Mouse (Mus musculus): Measurements from ENCODE around the gene Tnxb.

The Tnxb gene

DNA sequence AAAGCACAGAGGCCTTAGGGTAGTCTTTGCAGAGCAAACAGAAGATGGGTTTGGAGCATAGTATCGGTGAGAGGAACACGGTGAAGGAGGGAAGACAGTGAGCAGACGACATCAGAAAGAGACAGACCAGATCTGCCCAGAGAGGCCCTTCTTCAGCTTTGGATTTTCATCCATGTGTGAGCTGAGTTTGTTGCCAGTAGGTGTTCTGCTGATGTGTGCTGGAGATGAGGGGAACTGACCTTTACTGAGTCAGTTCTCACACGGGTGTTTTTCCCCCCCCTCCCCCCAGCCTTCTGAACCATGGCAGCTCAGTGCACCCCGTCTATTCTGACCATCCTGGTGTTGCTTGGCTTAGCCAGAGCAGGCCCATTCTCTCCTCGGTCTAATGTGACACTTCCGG, at the start of gene Tnxb:
Tnxb (plus strand) TSS at position 301 of the 400 bp plus-strand sequence.
- DNase-seq = no peak

DNA sequence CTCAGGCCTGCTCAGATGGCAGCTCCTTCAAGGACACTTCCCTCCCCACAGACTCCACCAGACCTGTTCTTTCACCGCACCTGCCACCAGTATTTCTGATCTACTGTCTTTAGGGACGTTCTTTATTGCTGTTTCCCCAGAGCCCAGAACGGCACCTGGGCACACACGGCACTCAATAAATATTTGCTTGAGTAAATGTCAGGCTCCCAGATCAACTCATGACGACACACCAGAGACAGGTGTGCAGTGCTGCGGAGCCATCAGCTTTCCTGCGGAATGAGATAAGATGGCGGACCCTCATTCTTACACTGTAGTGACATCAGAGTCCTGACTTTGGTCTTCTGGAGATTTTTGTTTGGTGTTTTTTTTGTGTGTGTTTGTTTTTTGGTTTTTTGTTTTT, 49.3 kb upstream of the Tnxb start:
- no peak for DNase-seq

DNA sequence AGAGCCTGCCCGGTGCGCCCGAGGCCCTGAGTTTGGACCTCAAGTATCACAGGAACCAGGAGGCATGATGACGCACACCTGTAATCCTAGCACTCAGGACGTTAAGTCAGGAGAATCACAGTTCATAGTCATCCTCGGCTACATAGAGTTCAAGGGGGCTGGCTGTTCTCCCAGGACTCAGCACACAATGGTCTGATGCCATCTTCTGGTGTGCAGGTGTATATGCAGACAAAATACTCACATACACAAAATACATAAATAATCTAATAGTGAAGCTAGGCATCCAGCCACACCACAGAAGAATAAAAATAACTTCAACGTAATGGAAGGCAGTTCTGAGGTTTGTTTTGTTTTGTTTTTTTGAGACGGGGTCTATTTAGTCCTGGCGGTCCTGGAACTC, 47.2 kb upstream of the Tnxb start:
- no peak for DNase-seq

DNA sequence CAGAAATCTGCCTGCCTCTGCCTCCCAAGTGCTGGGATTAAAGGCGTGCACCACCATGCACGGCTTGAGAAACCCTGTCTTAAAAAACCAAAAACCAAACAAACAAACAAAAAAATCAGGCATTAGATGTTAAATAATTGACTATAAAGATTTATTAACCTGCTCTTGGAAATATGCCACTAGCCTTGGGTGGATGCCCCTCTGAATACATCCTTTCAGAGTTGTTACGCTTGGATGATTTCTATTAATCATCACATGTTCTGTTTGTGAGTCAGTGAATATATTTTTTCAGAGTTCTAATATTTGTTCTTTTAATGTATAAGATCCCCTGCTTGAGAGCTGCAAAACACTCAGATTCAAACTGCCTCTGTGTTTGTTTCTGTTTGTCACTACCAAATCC, 45.4 kb upstream of the Tnxb start:
- DNase-seq = no peak

DNA sequence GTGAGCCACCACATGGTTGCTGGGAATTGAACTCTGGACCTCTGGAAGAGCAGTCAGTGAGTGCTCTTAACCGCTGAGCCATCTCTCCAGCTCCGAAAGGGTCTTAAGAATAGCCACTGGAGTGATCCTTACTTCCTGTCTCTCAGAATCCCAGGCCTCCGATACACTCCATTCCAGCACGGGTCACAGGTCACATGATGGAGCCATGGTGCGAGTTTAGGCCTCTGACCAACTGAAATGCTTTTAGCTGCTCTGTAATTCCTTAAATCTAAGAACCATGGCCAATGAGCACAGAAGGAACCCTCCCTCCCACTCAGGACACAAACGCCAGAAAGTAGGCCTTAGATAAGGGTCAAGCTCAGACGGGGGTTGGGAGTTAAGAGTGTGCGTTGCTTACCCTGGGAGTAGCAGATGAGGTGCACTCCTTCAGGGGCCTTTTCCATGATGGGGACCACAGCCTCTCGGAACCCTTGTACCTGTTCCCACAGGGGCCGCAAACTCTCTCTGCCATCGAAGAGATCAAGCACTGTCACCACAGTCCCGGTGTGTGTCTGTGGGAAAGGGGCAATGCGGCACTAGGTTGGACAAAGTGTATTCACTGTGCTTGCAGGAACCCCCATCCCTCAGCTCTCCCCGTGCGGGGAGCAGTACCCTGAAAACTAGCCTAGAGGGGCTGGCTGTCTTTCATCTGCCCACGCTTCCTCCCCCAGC, 44.1 kb upstream of the Tnxb start:
- no peak for DNase-seq

DNA sequence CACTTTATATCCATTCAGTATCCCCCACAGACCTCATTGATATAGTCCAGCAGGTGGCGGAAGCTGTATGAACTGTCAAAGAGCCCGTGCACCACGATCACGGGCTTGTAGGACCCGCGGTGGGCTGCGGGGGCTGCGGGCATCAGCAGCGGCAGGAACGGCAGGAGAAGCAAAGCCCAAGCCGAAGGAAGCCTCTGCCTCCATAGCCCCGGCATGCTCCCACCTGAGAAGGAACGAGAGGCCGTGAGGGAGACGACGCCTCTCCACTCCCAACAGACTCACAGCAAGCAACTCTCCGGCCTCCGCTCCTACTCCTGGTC, 43.6 kb upstream of the Tnxb start:
- peak; percentile 43 for DNase-seq

DNA sequence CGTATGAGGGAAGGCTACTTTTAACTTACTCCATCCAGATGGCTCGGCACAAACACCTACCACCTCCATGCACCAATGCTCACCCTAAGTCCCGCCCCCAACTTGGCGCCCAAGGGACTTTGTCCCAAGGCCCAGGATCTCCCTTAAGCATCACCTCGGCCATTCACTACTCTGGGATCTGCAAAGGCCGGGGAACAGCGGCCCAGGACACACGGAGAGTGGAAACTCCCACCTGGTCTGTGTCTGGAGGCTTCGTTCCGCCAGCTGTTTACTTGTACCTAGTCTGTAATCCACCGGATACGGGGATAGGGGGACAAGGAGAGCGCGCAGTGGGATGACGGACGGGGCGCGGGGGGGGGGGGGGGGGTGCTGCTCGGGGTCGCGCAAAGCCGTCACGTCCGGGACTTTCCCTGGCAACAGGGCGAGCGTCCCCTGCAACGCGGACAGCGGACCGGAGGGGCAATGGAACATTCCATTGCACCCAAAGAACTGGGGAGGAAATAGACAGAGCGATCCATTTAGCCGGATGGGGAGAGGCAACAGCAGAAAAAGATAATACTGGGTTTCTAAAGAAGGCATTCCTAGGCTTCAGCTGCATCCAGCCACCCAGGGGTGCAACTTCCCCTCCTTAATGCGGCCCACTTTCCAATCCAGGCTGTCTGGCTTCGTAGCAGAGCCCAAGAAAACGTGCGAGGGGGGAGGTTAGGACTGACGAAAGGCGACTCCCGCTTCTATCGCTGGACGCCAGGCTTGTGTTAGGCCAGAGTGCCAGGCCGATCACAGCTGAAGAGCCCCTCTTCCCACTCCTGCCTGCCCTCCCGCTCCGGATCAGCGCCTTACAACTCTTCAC, 43.0 kb upstream of the Tnxb start:
- DNase-seq = peak; percentile 84

DNA sequence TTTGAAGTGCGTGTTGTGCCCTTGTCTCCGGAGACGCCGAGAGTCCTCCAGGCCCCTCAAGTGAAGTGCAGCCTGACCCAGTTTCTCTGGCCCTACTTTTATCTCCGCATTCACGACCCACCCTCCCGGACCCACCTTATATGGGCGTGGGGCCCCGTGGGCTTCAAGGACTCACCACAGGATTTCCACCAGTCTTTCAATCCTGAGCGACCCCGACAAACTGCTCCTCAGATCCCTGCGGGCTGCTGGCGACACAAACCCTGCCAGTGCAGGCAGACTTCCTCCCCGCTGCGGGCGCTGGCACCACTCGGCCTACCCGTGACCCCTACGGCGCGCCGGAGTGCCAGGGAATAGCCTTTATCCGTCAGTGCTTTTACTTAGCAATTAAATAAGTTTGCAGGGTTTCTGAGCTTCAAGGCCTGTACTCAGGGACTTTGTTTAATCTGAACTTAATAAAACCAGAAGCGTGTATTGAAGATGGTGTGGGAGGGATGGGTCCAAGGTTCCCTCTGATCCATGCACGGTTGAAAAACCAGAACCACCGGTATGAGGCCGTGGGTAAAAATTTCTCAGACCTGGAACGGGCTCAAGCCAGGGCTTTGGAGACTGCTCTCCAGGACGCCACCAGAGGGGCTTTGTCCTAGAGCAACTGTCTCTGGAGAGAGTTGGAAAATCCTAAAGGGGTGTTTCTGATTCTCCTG, 42.2 kb upstream of the Tnxb start, which contains the start of gene Ppt2:
Ppt2 (minus strand) TSS at position 568 of the 701 bp plus-strand sequence.
- peak; percentile 79 for DNase-seq

DNA sequence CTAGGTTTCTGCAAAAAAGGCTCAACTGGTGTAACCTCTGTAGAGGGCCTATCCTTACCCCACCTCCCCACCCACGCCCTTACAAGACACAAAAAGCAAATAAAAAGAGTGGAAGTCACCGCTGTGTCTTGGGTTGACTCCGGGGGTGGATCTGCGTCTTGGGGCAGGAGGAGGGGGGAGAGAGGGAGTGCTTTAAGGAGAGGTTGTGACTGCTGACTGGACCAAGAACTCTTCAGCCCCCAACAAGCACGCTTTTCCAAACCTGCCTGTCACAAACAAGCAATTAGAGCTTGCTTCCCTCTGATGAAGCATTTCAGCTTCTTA, 41.7 kb upstream of the Tnxb start:
- DNase-seq = no peak

DNA sequence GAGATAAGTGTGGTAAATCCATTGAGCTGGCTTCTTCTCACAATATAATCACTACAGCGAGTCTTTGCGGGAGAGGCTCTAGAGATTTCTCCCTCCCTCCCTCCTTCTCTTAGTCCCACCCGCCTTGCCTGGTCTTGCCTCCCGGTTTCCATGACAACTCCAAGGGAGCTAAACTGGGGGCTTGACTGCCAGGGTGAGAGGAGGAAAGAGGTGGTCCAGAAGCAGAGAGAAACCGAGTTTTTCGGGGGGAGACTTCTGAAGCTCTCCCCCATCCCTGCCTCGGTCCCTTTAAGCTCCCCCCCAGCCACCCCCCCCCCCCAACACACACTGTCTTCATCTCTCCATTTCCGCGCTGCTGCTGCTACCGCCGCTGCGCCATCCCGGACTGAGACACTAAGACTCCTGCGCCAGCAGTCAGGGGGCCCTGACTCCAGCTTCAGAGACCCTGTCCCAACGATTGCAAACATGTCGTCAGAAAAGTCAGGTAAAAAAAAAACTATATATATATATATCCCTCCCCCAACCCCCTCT, 41.0 kb upstream of the Tnxb start, which contains the start of gene Prrt1:
Prrt1 (plus strand) TSS at position 313 of the 531 bp plus-strand sequence.
- DNase-seq = peak; percentile 59

DNA sequence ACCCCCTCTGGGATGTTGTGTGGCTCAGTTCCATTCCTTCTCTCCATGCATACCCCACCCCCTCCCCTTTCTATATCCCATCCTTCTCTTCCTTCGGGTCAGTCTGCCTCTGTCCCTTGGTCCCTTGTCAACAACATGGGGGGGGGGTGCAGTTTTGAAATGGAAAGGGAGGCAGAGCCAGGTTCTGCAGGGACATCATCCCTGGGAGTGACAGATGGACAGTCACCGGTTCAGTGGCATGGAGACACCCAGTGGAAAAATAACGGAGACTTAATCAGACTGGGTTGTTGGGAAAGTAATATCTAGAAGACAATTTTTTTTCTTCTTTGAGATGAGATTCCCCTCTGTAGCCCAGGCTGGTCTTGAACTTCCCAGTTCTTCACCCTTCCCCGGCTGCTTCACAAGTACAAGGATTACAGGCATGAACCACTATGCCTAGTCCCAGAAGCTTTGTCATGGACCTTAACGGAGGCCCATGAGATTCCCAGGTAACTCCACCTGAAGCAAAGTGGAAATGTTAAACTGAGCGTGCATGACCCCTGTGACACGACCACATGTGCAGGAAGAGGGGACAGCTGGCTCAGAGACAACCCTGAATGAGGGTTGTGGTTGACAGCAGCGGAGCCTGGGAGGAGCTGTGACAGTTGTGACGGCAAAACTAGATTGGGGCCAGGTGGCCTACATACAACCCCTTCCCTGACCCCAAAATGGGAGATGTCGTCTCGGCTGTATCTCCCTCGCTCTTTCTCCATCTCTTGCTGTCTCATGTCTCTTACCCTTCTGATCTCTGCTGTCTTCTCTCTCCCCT, 40.3 kb upstream of the Tnxb start:
- peak; percentile 61 for DNase-seq

DNA sequence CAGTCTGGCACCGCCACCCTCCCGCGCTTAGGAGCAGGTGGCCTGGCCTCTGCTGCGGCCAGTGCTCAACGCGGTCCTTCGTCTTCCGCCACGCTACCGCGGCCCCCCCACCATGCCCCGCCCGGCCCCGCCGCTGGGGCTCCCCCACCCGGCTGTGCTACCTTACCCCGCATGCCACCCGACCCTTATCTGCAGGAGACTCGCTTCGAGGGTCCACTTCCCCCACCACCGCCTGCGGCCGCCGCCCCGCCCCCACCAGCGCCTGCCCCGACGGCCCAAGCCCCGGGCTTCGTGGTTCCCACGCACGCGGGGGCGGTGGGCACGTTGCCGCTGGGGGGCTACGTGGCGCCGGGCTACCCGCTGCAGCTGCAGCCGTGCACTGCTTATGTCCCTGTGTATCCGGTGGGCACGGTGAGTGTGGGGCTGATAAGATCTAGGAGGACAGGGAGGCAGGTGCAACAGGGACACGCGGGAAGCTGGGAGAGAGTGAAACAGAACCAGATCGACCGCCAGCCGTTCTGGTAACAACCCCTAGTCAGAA, 39.5 kb upstream of the Tnxb start:
- DNase-seq = peak; percentile 60

DNA sequence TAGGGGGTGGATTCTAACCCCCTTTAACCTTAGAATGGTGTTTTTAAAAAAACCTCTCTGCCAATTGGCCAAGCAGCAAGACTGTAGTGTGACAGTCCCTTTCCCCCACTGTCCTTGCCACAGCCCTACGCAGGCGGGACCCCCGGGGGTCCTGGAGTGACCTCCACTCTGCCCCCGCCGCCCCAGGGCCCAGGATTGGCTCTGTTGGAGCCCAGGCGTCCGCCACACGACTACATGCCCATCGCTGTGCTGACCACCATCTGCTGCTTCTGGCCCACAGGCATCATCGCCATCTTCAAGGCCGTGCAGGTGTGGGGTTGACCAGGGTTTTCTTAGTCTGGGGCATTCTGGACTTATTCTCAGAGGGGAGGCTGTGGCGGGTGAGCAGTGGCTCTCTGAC, 38.7 kb upstream of the Tnxb start:
- DNase-seq = peak; percentile 65

DNA sequence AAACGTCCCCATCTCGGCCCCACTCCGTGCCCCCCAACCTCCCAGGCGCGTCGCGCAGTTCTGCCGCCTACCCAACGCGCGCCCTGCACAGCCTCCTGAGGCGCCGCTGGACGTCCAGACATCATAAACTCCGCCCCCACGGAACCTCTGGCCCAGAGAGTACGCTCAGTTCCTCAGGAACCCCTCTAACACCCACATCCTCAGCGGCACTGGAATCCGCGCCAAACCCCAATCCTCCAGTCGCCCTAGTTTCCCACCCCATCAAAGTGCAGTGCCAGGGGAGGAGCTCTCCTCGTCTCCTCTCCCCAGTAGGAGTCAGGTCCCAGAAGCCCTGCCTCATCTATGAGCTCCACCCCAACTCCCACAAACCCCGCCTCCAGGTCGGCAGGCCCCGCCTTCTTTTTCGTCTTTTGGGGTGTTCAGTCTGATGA, 38.1 kb upstream of the Tnxb start:
- peak; percentile 86 for DNase-seq

DNA sequence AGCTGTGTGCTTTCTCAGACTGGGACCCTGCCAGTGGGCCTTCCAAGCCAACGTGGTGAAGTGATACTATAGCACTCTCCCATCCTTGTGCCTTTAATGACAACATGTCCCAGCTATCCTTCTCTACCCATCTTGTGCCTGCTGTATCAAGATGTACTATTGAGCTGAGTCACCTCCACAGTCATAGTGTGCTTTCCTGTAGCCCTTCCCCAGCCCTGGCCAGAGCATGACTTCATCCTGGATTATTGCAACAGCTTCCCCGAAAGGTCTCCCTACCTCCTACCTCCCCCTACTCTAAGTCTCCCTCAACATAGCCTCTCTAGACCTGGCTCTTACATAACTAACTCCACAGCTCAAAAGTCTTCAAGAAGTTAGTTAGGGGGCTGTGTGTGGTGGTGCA, 34.7 kb upstream of the Tnxb start:
- DNase-seq = no peak

DNA sequence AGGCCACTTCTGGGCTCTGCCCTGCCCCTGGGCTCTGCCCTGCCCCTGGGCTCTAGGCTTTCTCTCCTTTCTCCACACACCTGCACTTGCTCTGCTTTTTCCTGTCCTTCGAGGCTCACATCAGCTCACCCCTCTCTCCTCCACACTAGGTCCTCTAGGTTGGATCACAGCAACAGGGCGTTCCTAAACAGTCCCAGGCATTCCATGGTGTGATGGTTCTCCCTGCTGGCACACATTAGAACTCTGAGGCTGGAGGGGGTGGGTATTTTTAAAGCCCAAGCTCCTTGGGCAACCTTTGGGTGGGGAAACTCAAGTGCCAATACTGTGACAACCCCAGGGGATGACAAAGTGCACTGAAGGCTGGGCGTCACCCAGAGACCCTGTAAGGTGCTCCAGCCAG, 32.9 kb upstream of the Tnxb start:
- DNase-seq = no peak

DNA sequence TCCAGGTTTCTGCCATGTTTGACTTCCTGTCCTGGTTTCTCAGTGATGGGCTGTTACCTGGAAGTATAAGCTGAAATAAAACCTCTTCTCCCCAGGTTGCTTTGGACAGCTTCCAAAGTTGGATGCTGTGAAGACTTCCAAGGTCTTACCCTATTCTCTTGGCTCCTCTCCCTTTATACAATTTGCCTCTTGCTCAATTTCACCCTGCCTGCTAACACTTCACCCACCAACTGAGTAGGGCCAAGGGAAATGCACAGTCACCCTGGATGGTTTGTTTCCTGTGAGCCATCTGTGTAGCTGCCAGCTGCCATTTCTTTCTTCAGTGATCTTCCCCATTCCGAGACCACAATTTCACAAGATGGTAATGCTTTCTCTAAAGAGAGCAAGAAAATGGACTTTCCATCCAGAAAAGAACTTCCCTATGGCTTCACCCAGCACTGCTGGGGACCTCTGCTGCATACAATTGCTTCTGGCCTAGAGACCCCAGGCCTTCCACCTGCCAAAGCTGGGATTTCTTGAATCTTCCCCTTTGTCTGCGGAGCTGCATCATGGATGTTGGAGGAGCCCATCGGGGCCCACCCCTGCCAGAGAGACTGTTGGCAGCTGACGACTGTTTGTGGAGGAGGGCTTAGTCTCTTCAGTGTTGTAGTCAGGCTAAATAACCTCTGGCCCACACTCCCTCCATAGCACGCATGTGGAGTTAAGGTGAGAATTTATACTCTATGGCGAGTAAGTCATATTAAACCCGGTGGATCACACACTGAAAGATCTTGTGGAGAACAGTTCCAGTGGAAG, 30.7 kb upstream of the Tnxb start:
- DNase-seq = peak; percentile 38

DNA sequence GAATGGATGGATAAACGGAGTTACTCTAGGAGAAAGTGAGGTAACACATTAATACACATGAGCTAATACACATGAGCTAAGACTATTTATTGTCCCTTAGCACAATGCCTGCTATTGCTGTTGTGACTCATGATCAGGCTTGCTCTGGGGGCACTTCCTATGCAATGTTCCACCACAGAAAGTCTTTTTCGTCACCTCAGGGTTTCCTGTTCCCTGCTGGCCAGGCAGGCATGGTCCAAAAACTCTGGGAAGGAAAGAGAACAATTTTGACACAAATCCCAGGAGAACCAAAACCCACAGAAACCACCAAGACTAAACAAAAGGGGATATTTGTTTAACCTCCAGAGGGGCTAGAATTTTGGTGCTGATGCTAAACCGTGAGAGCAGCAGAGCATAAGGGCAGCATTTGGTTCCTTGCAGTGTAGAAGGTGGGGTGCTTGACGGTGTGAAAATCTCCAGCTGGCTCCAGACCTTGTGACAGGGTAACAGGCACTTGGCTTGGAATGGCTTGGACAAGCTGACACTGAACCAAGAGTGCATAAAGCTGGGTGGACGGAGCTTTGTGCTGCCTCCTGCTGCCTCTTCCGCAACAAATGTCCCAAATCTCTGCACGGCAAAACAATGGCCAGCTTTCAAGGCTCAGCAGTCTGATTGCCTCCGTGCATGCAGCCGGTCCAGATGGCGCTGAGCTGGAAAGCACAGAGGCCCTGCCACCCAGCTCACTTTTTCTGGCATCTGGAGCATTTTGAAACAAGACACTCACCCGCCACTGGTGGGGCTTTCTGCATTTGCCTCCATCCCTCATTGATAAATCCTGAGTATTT, 29.3 kb upstream of the Tnxb start:
- DNase-seq = peak; percentile 84

DNA sequence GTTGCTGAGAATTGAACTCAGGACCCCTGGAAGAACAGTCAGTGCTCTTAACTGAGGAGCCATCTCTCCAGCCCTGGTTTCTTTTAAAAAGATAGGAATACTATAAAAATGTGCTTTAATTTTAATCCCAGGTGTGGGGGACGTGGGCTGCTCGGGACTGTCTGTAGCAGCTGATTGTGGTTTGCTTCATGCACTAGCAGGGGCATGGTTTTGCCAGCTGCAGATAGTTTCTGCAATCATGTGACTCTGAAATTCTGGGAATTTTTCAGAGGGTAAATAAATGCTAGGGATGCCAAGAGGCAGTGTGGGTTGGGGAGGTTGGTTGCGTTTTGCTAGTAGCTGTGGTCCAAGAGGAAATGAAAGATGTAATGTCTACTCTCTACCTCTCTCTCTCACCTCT, 28.4 kb upstream of the Tnxb start:
- no peak for DNase-seq

DNA sequence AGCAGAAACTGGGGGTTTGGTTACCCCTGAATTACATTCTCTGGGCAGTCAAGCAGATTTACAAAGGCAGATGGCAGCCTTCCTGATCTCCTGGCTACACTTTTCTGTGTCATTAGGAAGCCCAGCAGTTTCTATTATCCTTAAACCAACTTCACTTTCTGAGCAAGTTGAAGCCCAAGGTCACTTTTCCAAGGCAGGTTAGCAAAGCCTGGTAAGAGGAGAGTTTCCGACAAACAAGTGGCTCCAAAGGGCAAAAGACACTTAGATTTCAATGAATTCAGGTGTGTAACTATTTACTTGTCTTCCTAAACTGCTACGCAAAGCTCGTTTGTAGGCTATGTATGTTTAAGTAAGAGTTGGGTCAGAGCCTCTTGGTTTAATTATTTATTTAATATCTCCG, 27.0 kb upstream of the Tnxb start:
- no peak for DNase-seq

DNA sequence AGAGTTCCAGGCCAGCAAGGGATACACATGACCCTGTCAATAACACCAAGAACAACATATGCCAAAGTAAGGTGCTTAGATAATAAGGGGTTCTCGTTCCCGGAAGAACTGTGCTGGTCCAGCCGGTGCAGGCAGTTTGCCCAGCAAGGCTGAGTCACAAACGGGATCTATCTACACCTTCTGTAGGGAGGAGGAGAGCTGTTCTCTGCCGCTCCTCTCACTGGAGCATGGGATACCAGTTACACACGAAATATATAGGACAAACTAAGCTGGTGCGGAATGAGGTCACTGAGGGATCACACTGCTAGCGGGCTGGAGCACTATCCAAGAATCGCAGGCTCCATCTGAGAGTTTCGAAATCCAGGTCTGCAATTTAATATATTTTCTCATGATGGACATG, 26.4 kb upstream of the Tnxb start:
- DNase-seq = peak; percentile 61

All from cerebellum, adult 11 months (tissue).